Mouse (Mus musculus): ENCODE data around the gene Wdr86.
"Not testable (repeated sequence)": the region's sequence is repeated elsewhere in the genome, so short reads cannot be mapped to it uniquely, and the experiment has no call there.

DNA sequence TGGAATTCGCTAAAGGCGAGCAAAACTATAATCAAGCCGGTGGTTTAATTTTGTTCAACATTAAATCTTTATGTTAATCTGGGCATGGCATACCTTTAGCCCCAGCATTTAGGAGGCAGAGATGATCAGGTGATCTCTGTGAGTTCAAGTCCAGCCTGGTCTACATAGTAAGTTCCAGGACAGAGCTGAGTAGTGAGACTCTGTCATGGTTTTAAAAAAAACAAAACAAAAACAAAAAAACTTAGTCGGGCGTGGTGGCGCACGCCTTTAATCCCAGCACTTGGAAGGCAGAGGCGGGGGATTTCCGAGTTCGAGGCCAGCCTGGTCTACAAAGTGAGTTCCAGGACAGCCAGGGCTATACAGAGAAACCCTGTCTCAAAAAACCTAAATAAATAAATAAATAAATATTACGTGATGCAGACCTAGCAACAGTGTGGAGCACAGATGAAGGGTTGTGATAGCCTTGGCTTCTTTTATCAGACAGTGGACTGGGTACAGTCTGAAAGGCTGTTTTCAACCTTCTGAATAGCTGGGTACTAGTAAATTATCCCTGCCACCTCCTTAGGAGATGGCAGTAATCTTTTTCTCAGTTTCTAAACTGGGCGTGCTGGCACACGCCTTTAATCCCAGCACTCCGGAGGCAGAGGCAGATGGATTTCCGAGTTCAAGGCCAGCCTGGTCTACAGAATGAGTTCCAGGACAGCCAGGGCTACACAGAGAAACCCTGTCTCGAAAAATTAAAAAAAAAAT, 43.7 kb downstream of the Wdr86 start:
- not testable (repeated sequence) for TF ChIP-seq CTCF, EP300 (IDR thresholded peaks at IDR 0.05; ENCODE audit: low read depth)
